Mouse (Mus musculus) embryo, embryonic 10.5 days (tissue): ENCODE data around the gene Helz.

Experiments used
- DNase-seq: peaks from one replicate; pipeline ENCODE4 v3.0.0-alpha.2; 2015; ENCODE audit warnings: low spot score

Helz gene

DNA sequence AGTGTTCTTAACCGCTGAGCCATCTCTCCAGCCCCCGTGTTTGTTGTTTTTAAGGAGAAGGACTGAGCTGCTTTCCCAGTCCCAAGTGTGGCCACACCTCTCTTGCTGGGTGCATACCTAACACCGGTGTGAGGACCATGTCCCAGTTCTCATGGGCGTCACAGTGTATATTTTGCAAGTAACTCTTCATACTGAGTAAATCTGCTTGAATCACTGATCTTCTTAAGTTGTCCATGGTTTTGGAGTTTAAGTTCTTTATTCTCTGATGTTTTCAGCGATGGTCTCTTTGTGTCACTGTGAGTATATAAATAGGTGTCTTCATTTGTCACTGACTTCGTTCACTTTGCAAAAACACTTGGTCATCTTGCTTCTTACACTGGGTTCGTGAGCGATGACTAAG is 126.9 kb downstream of the Helz start:
- no peak for DNase-seq

- no peak for DNase-seq
Measured at GRCm38 (mm10) chr11:107675246-107675645, 127.5 kb downstream of the Helz start.

- no peak for DNase-seq
Measured at GRCm38 (mm10) chr11:107676207-107676940, 128.6 kb downstream of the Helz start.

DNA sequence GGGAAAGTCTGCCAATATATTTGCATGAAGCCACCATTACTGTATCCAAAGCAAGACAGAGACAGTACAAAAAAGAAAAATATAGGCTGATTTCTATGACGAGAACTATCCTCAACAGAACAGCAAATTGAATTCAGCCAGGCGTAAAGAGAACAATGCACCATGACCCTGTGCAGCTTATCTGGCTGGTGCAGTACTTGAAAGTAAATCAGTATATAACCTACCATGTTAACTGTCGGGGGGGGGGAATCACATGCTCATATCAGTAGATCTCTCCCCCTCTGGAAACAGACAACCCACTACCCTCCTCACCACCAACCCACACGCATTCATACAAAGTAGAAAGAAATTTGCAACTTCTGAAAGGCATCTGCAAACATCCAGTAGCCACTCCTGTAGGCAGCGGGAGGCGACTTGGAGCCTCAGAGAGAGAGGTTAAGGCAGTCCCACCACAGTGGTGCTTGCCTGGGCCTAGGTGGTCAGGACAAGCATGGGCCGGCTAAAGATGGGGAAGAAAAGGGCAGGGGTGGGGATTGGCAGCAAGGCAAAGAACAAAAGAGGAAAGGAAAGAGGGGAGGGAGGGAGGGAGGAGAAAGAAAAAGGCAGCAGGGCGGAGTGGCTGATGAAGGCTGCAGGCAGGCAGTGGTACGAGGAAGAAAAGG is 135.1 kb downstream of the Helz start:
- DNase-seq, result no peak

DNA sequence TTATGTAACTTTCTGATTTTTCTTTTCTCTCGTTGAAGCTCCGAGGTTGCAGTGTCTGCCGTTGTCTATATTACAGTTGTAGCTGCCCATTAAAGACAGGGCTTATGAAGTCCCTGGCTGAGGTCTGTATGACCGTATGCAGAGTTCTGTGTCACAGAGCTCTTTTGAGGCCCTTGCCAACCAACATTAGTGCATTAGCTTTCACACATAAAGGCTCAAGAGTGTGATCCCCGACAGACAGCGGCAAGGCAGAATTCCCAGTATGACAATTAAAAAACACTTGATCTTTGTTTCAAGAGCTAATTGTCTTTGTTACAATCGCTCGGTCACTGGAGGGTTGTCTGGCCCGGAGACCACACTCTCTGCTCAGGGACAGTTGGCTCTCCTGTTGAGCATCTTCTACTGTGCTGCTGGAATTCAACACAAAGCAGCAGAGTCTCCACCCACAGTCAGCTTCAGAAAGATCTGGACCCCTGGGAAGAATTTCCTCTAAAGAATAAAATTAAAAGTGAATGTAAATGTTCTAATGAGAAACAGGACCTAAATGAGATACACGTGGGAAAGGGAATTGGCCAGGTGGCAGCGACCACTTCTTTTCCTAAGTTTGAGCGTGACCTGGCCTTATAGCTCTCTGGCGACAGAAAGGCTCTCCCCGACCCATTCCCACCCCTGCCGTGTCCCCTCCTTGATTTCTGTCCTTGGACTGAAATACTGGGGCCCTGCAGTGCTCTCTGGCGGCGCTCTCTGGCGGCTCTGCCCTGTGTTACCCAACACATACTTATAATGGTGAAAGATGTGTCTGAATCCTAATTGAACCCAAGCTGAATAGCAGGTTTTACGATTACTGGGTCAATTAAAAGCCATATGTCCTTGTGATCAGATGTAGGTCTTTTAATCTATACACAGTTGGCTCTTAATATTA is 136.1 kb downstream of the Helz start:
- peak; percentile 31 for DNase-seq

DNA sequence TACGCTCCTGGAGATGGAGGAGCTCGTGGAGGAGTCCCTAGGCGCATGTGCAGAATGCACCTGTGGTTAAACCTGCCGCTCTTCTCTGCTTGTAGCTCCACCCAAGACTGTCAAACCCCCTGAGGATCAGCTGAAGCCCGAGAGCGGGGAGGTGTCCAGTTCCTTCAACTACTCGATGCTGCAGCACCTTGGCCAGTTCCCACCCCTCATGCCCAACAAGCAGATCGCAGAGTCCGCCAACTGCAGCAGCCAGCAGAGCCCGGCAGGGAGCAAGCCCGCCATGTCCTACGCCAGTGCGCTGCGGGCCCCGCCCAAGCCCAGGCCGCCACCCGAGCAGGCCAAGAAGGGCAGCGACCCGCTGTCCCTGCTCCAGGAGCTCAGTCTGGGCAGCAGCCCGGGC is 138.6 kb downstream of the Helz start:
- DNase-seq, result no peak

- DNase-seq, result no peak
Measured at GRCm38 (mm10) chr11:107688480-107688879, 140.8 kb downstream of the Helz start.

DNA sequence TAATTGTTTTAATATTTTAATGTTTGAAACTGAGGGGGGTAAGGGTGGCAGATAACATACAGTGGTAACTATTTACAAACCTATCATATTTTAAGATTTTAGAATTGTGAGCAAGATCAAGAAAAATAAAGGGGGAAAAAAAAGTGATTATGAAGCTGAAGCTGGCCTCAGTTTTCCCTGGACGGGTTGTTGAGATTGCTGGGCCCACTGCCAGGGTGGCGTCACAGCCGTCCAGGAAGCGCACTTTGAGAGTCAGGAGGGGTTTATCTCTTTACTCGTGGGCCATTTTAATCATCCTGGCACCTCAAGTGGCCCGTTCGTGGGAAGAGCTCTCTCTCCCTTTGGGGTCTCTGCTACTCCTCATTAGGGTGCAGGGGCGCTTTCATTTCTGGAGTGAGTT is 143.8 kb downstream of the Helz start:
- no peak for DNase-seq

DNA sequence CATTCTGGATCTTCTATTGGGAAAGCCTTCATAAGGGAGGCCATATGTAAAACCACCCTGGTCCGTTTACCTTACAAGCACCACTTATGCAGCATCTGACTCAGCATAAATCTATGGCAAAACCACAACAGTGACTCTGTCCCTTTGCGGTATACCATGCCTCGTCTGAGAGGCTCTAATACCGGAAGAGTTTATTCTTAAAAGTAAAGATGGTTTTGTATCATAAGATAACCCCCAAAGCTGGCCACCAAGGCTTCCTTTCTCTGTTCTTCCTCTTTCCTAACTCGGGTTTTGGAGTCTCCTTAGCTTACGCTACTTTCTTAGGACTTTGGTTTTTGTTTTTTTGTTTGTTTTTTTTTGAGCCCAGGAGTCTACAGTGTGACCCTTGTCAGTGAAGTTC is 145.6 kb downstream of the Helz start:
- no peak for DNase-seq

DNA sequence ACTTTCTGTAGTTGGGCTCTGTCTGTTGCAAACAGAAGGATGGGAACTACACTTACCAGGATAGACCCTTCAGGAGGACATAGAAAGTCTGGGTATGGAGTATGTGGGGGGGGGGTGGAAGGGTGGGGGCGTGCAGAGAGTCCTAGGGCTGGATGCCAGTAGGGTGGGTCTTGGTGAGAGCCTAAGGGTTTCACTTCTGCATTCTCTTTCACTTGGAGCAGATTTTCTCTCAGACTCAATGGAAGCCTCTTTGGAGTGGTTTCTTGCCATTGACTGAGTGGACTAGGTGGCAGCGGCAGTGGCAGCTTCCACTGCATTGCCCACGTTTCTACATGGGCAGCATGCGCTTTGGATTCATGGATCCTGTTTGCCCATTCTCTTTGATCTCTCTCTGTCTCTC is 152.2 kb downstream of the Helz start:
- DNase-seq, result no peak

DNA sequence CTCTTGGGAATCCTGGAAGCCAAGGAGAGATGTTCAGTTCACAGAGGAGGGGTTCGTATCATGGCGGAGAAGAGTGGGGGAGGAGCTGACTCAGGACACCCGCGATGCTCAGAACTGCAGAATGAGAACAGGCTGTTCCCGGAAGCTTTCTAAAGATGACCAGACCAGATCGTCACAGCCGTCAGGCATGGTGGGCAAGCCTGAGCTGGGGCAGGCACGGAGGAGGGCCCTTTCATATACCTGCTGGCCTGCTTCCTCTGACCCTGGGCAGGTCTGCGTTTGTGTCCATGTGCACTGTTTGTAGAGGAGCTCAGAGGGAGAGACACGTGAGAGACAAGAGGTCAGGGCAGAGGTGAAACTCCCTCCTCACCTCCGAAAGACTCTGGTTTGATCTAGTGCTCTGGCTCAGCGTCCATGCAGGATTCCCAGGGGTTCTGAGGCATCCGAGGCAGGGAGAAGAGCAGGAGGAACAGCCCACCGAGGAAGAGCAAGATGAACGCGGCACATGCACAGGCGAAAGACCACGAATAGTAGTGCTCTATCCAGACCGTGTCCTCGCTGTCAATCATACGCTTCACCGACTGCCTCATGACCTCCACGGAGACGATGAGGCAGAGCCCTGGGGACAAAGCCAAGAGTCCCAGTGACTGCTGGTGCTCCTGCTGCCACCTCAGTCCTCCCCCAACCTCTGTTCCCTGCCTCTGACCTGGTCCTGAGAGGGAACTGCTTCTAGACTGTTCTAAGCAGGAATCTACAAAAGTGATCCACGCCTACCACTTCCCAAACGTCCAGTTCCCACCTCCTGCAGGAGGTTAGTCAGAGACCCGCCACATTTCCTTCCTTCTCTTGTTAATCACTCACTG is 155.8 kb downstream of the Helz start:
- DNase-seq, result peak; percentile 9

DNA sequence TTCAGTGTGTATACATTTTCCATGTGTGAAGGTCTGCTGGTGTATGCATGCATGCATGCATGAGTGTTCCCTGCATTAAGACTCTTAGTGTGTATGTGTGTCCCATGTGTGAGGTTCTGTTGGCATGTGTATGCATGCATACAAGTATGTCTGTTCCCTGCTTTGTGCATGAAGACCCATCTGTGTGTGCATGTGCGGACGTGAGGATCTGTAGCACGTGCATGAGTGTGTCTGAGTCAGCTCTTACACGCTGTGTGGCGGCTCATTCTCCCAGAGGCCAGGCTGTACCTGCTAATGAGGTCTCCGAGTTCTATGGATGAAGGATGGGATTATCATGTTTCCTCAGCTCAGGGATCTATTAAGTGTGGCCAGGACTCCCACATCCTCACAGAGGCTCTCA is 157.3 kb downstream of the Helz start:
- no peak for DNase-seq

GRCm38 (mm10) chr11:107705476-107706074 is 157.8 kb downstream of the Helz start:
- DNase-seq, result no peak

GRCm38 (mm10) chr11:107707897-107708610 is 160.3 kb downstream of the Helz start:
- peak; percentile 64 for DNase-seq

- DNase-seq, result no peak
Measured at GRCm38 (mm10) chr11:107710379-107710778, 162.6 kb downstream of the Helz start.

DNA sequence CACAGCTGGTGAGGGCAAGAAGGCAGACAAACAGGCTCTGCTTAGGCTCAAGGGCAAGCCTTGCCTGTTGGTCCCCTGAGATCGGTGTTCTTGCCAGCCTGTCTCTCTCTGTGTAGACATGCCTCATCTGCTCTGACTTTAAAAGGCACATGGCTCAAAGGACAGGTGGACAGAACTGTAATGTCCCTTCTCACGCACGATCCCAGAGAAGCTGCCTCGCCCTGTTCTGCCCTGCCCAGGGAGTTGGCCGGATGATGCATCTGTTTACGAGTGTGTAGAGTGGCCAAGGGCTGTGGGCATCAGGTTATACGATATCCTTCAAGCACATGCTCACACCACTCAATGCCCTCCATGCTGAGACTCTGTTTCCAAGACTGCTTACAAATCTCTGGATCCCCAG is 166.6 kb downstream of the Helz start:
- no peak for DNase-seq

- DNase-seq, result no peak
Measured at GRCm38 (mm10) chr11:107716332-107716938, 168.7 kb downstream of the Helz start, which contains the start of gene Cacng1. Gene Cacng1, minus strand, starts transcription at chr11:107716522.

GRCm38 (mm10) chr11:107720264-107721021 is 172.7 kb downstream of the Helz start:
- DNase-seq, result no peak

- DNase-seq, result no peak
Measured at GRCm38 (mm10) chr11:107721057-107721456, 173.3 kb downstream of the Helz start.
